Mouse (Mus musculus): Measurements from ENCODE around the gene Mettl1.

Mettl1 gene

GRCm38 (mm10) chr10:127041274-127041766, at the start of gene Mettl1, which contains the start of gene Eef1akmt3:
TSS of gene Mettl1 (plus strand) at chr10:127041414.
TSS of gene Eef1akmt3 (minus strand) at chr10:127041513.
- DNase-seq (ENCODE audit: low spot score in 2 of 2): no peak

- DNase-seq (ENCODE audit: low spot score in 2 of 2): no peak
Measured at GRCm38 (mm10) chr10:126991676-126992075, 49.5 kb upstream of the Mettl1 start.

GRCm38 (mm10) chr10:126993621-126994020, 47.6 kb upstream of the Mettl1 start:
- no peak for DNase-seq (ENCODE audit: low spot score in 2 of 2)

- DNase-seq (ENCODE audit: low spot score in 2 of 2): no peak
Measured at GRCm38 (mm10) chr10:126997340-126998113, 43.7 kb upstream of the Mettl1 start.

DNA sequence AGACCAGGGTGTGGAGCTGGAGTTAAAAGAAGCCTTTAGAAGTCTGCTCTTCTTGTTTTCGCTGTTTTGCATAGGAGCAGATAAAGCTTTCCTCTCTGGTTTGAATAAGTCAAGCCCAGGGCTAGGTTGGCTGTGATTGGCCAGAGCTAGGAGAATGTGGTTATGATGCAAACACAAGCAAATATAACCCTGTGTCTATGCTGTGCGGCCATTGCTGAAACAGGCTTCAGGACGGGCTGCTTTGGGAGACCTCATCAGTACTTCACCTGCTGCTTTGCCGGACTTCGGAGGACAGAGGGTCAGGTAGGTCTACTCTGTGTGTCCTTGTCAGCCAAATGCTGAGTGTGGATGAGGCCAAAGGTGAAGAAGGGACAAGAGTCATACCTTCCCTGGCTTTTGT, 40.7 kb upstream of the Mettl1 start, which contains the start of gene Avil:
Avil (plus strand) TSS at position 181 of the 400 bp plus-strand sequence.
- DNase-seq (ENCODE audit: low spot score in 2 of 2): no peak

GRCm38 (mm10) chr10:127001297-127001696, 39.9 kb upstream of the Mettl1 start:
- no peak for DNase-seq (ENCODE audit: low spot score in 2 of 2)

DNA sequence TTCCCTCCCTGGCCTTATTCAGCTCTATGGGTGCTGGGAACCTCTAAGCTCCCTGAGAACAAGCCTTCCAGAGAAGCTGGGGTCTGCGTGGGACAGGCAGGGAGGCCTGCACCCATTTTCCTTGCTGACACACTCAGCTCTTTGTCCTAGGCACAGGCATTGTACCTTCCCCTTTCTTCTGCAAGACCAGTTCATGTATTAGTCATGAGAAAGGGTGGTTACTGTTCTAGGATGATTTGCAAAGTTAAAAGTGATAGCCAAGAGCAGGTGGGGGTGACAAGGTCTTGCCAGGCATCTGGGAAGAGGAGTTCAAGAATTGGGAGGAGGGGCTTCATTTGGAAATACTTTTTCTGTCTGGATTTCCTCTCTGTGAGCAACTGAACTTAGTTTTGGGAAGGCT, 39.2 kb upstream of the Mettl1 start:
- no peak for DNase-seq (ENCODE audit: low spot score in 2 of 2)

DNA sequence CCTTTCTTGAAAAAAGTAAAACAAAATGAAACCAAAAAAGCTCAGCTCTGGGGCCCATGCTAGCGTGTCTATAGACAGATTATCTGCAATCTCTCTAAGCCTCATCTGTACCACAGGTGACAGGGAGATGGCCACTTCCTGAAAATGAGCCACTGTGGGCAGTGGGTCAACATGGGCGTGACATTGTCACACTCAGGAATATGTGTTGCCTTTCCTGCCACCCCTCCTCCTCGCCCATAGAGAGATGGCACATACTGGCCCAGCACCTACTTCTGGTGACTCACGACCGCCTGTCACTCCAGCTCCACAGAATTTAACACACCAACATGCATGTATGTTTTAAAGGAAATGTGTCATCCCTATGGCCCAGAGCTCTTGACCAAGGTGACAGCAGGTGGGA, 38.4 kb upstream of the Mettl1 start:
- DNase-seq (ENCODE audit: low spot score in 2 of 2): no peak

DNA sequence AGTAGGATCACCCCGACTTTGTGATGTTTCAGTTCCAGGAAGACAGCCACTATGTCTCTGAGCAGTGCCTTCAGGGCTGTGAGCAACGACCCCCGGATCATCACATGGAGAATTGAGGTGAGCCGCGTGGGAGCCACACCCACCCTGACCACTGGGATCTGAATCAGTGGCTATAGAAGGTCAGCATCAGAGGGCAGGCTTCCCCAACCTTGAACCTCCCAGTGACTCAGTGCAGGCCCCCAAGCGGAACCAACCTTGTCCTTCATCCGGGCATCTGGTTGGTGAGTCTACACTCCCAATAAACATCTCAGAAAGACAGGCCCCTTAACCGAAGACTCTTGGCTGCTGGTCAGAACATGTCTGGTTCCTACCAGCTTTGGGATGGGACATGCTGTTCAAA, 37.9 kb upstream of the Mettl1 start:
- no peak for DNase-seq (ENCODE audit: low spot score in 2 of 2)

GRCm38 (mm10) chr10:127003806-127004205, 37.4 kb upstream of the Mettl1 start:
- DNase-seq (ENCODE audit: low spot score in 2 of 2): no peak

GRCm38 (mm10) chr10:127016488-127016887, 24.7 kb upstream of the Mettl1 start:
- no peak for DNase-seq (ENCODE audit: low spot score in 2 of 2)

DNA sequence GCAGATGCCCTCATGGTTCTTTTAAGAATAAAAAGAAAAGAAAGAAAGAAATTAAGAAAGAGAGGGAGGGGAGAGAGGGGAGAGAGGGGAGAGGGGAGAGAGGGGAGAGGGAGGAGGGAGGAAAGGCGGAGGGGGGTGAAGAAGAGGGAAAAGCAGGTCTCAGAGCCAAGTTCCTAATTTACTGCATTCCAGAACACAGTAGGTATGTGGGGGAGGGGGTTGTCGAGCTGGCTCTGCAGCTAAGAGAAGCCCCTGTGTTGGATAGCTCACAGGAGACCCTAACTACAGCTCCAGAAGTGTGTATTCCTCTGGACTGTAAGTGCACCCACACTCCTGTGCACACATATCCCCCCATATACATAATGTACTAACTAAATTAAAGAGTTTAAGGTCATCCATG, 24.1 kb upstream of the Mettl1 start:
- no peak for DNase-seq (ENCODE audit: low spot score in 2 of 2)

DNA sequence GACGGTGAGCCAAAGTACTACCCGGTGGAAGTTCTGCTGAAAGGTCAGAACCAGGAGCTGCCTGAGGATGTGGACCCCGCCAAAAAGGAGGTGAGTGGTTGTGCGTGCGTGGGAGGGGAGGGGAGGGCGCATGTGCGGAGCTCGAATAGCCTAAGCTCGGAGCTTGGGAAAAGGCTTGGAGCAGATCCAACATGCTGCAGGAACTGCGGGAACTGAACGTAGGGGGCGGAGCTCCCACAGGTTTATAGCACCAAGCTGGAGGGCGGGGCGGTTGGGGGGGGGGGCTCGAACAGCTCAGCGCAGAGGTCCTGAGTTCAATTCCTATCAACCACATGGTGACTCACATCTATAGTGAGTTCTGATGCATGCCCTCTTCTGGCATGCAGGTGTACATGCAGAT, 22.8 kb upstream of the Mettl1 start:
- no peak for DNase-seq (ENCODE audit: low spot score in 2 of 2)

GRCm38 (mm10) chr10:127030336-127031296, 10.6 kb upstream of the Mettl1 start, which contains the start of gene Tsfm:
TSS of gene Tsfm (minus strand) at chr10:127030840.
- peak; percentile 74 to 82 for DNase-seq (ENCODE audit: low spot score in 2 of 2)

DNA sequence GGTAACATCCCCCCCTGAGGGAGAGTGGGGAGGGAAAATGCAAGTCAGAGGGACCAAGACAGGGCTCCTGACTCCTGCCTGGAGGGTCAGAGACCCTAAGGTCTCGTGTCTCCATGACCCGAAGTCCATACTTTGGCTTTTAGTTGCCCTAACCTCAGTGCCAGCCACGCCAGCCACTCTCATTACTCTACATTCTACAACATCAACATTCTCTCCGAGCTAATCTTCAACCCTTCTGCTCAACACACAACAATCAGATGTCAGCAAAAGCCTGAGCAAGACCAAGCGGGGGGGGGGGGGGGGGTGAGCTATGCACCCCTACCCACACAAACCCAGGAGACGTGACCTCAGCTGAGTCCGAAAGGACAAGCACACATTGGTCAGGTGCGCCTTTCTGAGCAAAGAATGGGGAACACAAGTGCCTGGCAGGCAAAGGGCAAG, 7.9 kb upstream of the Mettl1 start:
- no peak for DNase-seq (ENCODE audit: low spot score in 2 of 2)

- DNase-seq (ENCODE audit: low spot score in 2 of 2): no peak
Measured at GRCm38 (mm10) chr10:127036273-127036672, 4.9 kb upstream of the Mettl1 start.

GRCm38 (mm10) chr10:127037641-127038040, 3.6 kb upstream of the Mettl1 start:
- DNase-seq (ENCODE audit: low spot score in 2 of 2): no peak

- DNase-seq (ENCODE audit: low spot score in 2 of 2): peak; percentile 36 to 45
Measured at GRCm38 (mm10) chr10:127040569-127041214, 522 bp upstream of the Mettl1 start.

DNA sequence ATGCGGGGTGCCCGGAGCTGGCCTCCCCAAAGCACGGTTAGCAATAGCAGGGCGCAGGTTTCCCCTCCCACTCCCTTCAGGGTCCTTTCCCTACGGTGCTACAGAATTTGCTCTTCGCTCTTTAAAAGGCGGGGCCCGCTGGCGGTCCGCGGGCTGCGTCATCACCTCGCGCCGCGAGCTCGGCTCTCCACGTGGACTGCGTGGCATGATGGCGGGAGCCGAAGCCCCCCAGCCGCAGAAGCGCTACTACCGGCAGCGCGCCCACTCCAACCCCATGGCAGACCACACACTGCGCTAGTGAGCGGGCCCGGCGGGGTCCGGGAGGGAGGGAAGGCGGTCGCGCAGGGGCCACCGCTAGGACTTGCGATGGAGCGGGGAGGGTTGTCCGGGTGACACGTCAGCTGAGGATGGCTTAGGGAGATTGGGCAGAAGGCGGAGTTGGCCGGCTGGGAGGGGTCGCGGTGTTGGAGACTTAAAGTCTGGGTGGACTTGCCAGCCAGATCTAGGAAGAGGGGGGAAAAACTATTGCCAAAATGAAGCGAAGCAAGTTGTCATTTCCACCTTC, 642 bp downstream of the Mettl1 start:
- peak; percentile 84 to 87 for DNase-seq (ENCODE audit: low spot score in 2 of 2)

DNA sequence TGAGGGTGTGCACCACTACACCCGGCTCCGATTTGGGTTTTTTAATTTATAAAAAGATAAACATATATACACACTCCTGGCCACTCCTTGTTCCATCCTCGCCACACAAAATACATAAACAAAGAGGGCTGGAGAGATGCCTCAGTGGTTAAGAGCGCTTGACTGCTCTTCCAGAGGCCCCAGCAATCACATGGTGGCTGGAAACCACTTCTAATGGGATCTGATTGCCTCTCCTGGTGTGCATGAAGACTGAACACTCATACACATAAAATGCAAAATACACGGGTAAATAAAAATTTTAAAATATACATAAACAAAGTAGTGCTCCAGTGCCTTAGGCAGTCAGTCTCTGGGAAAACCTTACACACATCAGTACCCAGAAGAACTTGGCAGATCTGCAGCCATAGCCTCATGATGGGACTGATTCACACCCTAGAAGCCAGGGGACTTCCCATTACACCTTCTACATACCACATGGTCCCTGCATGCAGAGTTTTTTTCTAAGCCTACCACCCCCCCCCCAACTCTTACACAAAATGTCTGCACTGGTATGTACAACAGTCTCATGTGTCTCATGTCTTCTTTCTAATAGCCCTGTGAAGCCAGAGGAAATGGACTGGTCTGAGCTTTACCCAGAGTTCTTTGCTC, 1.4 kb downstream of the Mettl1 start:
- DNase-seq (ENCODE audit: low spot score in 2 of 2): no peak

DNA sequence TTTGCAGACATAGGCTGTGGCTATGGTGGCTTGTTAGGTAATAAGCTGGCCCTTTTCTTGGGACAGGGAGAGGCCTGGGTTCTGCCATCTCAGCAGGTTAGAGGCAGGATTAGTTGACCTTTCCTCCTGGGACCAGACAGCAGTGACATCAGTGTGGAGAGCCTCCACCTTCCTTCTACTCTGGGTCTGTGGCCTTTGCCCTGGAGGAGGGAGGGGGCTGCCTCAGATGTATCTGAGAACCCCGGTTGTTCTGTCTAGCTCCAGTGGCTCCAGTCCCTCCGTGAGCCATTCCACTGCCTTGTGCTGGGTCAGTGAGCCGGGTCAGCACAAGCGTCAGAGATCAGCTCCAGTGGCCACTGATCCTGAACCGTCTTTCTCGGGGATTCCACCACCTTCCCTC, 2.0 kb downstream of the Mettl1 start:
- DNase-seq (ENCODE audit: low spot score in 2 of 2): no peak
